8 mouse cellular contexts compared by ENCODE assay signal in the genomic region with DNA sequence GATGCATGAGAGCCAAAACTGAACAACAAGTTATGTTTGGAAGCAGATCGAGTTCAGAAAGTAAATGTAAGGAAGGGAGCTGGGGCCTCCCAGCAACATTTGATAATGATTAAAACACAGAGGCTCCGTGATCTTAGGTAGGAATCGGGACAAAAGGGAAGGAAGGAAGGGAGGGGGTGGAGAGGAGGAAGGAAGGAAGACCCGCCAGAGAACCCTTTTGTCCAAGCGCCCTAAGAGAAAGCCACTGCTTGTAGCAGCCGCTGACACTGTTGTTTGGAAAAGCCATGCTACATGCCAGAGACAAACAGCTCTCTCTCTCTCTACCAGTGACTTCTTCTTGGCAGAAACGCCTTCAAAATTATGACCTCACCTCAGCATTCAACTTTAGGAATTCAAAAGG. TPM values are rescaled to one million over a fixed set of nuclear protein-coding genes. Genes with fewer than 3 reads are reported as not detected.
A peak's percentile ranks its signal among the peaks of the same experiment; 100 is the strongest.
DNase-seq lines count a peak whose midpoint lies in the region; TF ChIP-seq lines count a peak whose summit lies in the region.

No protein-coding gene starts in this region.

- no peaks in the 10 kb centered on the region for H3K9me3 ChIP-seq in E14TG2a.4 (ENCODE audit: low read length)

- TF ChIP-seq CTCF in E14TG2a.4 (conservative IDR thresholded peaks at IDR 0.05; ENCODE audit: low read length), result no peak

- peaks cover 60% of the 10 kb centered on the region for H3K4me1 ChIP-seq in E14TG2a.4 (replicated peaks; ENCODE audit: low read depth, low read length)

- H3K36me3 ChIP-seq in E14TG2a.4 (ENCODE audit: insufficient read depth, low read length), result peaks cover 35% of the 10 kb centered on the region

- H3K27me3 ChIP-seq in E14TG2a.4 (ENCODE audit: insufficient read depth, low read length), result no peaks in the 10 kb centered on the region

- peak overlapping the region; percentile 21; the same call in 1 of the 2 replicates for H3K4me3 ChIP-seq in E14TG2a.4 (replicated peaks; ENCODE audit: low read length)

- peak; percentile 8 for DNase-seq in adrenal gland, postnatal 14 days
- DNase-seq in adrenal gland, adult 18-20 months (ENCODE audit: low spot score in 2 of 2), result no peak
- DNase-seq in heart, adult 9 months (ENCODE audit: low spot score in 2 of 2), result peak; percentile 53 to 72
- peak; percentile 31 to 66 for DNase-seq in kidney, postnatal 25 days
- DNase-seq in ovary, postnatal 14 days (ENCODE audit: low spot score), result no peak
- DNase-seq in frontal cortex, postnatal 36 days (ENCODE audit: low spot score in 2 of 2), result no peak
- no peak for DNase-seq in natural killer cell, adult 2 months (ENCODE audit: low spot score in 2 of 2)

RNA-seq across cellular contexts. Expression of gene Rasal2, which starts 5.5 kb away (rescaled TPM):
- 17.2 and 20.2 TPM in 2 replicates for total RNA-seq in adrenal gland, postnatal 14 days (2021)
- total RNA-seq in adrenal gland, adult 18-20 months (2021), result 10 to 100 TPM; 12.9 to 14.8 TPM

RNA-seq across cellular contexts. Expression of gene Cryzl2, which starts 40.5 kb away (rescaled TPM):
- total RNA-seq in adrenal gland, postnatal 14 days (2021), result 30.0 and 36.9 TPM in 2 replicates
- total RNA-seq in adrenal gland, adult 18-20 months (2021), result 10 to 100 TPM; 38.1 to 65.6 TPM

Comparison
In these comparisons a context has a peak if more than half of its experiments do, and no peak if none do; other contexts are left out.
1. DNase-seq: peak in adrenal gland, postnatal 14 days (single experiment), heart, adult 9 months (2 of 2) and kidney, postnatal 25 days (2 of 2); none in adrenal gland, adult 18-20 months (0 of 2), ovary, postnatal 14 days (single experiment), frontal cortex, postnatal 36 days (0 of 2) and natural killer cell, adult 2 months (0 of 2).